Mouse (Mus musculus): ENCODE measurements around the gene F830045P16Rik. TPM values are rescaled to one million over a fixed set of nuclear protein-coding genes. Genes with fewer than 3 reads are reported as not detected.
"Not testable (repeated sequence)": the region's sequence is repeated elsewhere in the genome, so short reads cannot be mapped to it uniquely, and the experiment has no call there.

F830045P16Rik gene
- polyA plus RNA-seq, 1 experiment from 2014 or later = not detected

DNA sequence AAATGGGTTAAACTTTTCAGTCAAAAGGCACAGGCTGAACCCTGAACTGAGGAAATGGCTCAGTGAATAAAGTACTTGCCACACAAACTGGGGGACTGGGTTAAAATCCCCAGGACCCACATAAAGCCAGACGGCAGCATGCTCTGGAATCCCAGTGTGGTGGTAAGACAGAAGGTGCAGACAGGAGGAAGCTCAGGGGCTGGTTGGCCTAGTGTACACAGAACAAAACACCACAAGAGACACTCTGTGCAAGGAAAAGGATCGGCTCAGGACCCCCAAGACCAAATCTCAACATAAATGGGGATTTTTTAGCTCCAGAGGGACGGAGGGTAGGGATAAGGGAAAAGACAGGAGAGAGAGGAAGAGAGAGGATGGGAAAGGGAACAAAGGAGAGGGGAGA lies 17.9 kb downstream of the F830045P16Rik start:
- ATAC-seq = no peak
- 65% methylated on average over 3 of the region's 3 CpGs for WGBS
- Histone ChIP-seq H3K9me3 (no peaks in the 10 kb centered on the region), H3K4me1 (replicated peaks) (peaks cover 14% of the 10 kb centered on the region), H3K27me3 (0 out of 2 replicates have a peak, but pooled peaks cover 4% of the 10 kb centered on the region), H3K9ac (replicated peaks) (no peak overlapping the region), H3K27ac (no peak overlapping the region), H3K4me3 (replicated peaks) (no peak overlapping the region), H3K4me2 (replicated peaks) (no peak overlapping the region), H3K36me3 (no peaks in the 10 kb centered on the region)

DNA sequence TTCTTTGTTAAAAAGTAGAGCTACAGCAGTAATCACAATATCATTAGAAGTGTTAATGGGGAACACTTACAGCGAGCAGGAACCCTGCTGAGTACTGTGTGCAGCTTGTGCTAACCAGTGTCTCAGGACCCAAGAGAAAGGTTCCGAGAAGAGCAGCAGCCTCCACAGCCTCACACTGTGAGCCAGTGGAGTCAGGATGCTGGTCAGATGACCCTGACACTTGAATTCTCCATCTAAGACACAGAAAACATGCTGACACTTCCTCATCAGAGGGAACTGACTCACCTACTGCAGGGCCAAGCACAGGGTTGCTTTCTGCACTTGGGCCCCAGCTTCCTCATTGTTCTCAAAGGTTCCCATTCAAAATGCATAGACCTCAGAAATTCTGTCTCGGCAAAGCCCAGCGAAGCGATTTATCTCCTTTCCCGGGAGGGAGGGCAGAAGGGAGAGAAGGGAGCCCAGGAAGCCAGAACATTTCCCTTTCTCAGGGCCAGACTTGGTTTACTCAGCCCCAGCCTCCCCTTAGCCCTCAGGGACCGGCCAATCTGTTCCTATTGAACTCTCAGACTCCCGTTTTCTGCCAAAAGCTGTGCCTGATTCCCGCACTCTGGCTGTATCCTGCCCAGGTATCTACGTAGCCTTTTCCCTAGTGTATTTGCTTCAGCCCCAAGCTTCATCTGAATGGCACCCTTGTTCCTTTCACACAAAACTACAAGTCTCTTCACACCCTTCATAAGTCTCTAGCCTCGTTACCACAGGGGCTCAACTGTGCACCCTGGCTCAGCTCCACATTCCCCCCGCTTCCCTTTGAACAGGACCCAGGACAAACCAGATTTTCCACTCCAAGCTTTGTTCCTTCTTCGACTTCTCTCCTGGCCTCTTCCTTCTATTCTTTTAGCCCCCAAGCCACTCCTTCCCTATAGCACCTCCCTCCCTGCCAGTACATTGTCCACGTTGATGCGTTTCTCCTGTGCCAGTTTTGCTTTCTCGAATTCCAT lies 21.2 kb downstream of the F830045P16Rik start:
- no peak for ATAC-seq
- 0 out of 2 replicates have a peak overlapping the region, but pooled peaks have one; percentile 10 for H3K9ac ChIP-seq (replicated peaks)
- peaks cover 14% of the 10 kb centered on the region for H3K4me1 ChIP-seq (replicated peaks)
- 39% methylated on average over 16 of the region's 16 CpGs for WGBS
- H3K4me2 ChIP-seq (replicated peaks) = no peak overlapping the region
- H3K9me3 ChIP-seq = no peaks in the 10 kb centered on the region
- no peaks in the 10 kb centered on the region for H3K36me3 ChIP-seq
- no peak overlapping the region for H3K4me3 ChIP-seq (replicated peaks)
- H3K27me3 ChIP-seq = 0 out of 2 replicates have a peak, but pooled peaks cover 4% of the 10 kb centered on the region
- H3K27ac ChIP-seq = no peak overlapping the region

DNA sequence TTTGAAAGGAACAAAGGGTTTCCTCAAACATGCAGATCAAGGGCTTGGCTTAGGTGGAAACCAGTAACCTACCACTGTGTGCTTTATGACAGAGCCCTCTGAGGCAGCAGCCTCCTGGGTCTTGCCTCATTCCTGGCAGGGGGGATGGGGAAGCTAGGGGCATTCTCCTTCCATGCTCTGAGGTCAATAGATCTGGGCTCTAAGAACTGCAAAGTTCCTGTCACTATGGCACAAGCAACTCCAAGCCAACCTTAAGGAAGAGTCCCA lies 22.1 kb downstream of the F830045P16Rik start:
- peaks cover 14% of the 10 kb centered on the region for H3K4me1 ChIP-seq (replicated peaks)
- H3K36me3 ChIP-seq = no peaks in the 10 kb centered on the region
- H3K27me3 ChIP-seq = 0 out of 2 replicates have a peak, but pooled peaks cover 4% of the 10 kb centered on the region
- no peak overlapping the region for H3K4me3 ChIP-seq (replicated peaks)
- no peak overlapping the region for H3K4me2 ChIP-seq (replicated peaks)
- ATAC-seq = no peak
- H3K27ac ChIP-seq = no peak overlapping the region
- H3K9me3 ChIP-seq = no peaks in the 10 kb centered on the region
- no peak overlapping the region for H3K9ac ChIP-seq (replicated peaks)

DNA sequence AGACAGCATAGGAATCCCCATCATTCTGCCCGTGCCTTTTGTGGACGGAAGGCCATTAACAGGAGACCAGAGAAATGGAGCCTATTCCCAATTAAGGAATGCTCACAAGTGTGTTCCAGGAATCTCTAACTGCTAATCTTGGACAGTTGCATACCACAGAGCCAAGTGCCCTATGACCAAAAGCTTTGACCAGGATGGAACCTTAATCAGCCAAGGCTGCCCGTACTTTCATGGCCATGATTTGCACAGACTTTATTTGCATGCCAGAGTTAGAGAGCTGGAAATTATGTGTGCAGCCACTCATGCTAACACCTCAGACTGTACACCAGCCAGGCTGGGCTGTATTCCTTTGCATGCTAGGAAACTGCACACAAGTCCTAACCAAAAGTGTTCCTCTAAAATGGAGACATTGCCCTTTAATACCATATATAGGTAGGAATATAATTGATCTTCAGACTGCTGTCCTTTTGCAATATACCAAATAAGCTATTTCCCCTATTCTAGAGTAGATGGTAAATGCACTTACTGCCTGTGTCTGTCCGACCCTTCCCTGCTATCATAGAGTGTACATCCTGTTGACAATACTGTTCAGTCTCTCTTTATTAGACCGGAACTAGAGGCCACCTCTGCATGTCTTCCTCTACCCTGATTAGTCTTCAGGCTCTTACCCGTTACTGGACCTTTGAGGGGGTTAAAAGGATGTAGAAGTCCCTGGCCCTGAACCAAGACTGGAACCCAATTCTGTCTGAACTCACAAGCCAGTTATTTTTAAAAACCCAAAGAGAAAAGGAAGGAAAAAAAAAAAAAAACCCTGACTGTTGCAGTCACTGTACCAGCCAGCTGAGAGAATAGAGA lies 22.6 kb downstream of the F830045P16Rik start:
- H3K9me3 ChIP-seq = no peaks in the 10 kb centered on the region
- H3K36me3 ChIP-seq = no peaks in the 10 kb centered on the region
- H3K27ac ChIP-seq = no peak overlapping the region
- H3K4me3 ChIP-seq (replicated peaks) = no peak overlapping the region
- 0 out of 2 replicates have a peak, but pooled peaks cover 4% of the 10 kb centered on the region for H3K27me3 ChIP-seq
- no peak for ATAC-seq
- no peak overlapping the region for H3K9ac ChIP-seq (replicated peaks)
- H3K4me2 ChIP-seq (replicated peaks) = no peak overlapping the region
- H3K4me1 ChIP-seq (replicated peaks) = peaks cover 14% of the 10 kb centered on the region
- 80% methylated on average over 6 of the region's 6 CpGs for WGBS

DNA sequence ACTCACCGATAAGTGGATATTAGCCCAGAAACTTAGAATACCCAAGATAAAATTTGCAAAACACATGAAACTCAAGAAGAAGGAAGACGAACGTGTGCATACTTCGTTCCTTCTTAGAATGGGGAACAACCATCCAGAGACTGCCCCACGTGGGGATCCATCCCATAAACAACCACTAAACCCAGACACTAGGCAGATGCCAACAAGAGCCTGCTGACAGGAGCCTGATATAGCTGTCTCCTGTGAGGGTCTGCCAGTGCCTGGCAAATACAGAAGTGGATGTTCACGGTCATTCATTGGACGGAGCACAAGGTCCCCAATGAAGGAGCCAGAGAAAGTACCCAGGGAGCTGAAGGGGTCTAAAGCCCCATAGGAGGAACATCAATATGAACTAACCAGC lies 24.3 kb downstream of the F830045P16Rik start:
- H3K36me3 ChIP-seq; H3K9ac ChIP-seq (replicated peaks); H3K27ac ChIP-seq; H3K4me2 ChIP-seq (replicated peaks); ATAC-seq; H3K9me3 ChIP-seq; H3K4me3 ChIP-seq (replicated peaks); H3K27me3 ChIP-seq: not testable (repeated sequence)
- 92% methylated on average over 7 of the region's 7 CpGs for WGBS
- peaks cover 14% of the 10 kb centered on the region for H3K4me1 ChIP-seq (replicated peaks)

DNA sequence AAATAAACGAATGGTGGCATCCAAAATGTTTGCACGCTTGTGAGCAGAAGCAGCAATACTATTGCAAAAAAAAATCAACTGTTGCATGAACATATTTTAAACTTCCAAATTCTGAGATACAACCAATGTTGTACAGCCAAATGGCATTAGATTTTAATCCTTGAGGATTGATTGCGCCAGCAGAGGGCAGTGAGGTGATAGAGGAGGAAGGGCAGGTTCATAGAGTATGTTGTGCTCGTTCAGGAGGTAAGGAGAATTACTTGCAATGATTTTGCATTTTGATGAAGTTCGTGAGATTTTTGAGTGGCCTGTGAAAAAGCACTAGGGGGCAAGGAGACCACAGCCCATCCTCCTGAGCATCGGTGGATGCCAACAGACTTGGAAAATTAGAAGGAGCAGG lies 33.8 kb downstream of the F830045P16Rik start:
- Histone ChIP-seq H3K4me2 (replicated peaks) (no peak overlapping the region), H3K36me3 (no peaks in the 10 kb centered on the region), H3K4me3 (replicated peaks) (no peak overlapping the region), H3K27ac (no peak overlapping the region), H3K4me1 (replicated peaks) (no peaks in the 10 kb centered on the region), H3K9ac (replicated peaks) (no peak overlapping the region), H3K27me3 (no peaks in the 10 kb centered on the region), H3K9me3 (no peaks in the 10 kb centered on the region)
- ATAC-seq = 0 out of 2 replicates have a peak, but pooled peaks have one; percentile 20
- 24% methylated on average over 6 of the region's 6 CpGs for whole genome bisulfite sequencing

DNA sequence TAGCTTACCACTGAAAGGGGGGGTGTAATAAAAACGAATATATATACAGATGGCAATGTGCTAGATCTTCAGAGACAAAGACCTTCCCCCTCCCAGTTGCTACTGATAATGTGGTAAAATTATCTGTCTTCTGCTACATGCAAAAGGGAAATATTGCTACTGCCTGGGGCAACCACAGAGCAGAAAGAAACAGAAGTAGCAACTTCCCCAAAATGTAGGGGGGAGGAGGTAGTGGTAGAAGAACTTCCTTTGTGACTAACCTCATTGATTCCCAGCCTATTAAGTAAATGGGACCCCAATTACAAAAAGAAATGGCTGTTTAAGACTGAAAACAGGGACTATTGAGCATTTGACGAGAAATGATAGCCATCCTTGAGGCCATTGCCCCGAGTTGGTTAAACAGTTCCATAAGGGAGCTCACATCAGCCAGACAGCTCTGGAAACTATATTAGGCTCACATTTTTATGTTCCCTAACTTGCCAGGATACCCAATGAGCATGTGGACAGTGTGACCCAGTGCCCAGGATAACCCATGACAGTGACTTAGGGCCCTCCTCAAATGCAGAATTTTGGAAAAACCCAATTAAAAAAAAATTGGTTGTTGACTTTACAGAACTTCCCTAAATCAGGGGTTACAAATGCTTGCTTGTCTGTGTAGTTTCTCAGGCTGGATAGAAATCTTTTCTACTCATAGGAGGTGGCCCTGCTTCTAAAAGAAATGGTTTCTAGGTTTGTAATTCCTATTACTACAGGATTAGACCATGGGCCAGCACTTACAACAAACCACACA lies 46.7 kb downstream of the F830045P16Rik start:
- Histone ChIP-seq H3K9me3 (no peaks in the 10 kb centered on the region), H3K27ac (no peak overlapping the region), H3K27me3 (no peaks in the 10 kb centered on the region), H3K36me3 (no peaks in the 10 kb centered on the region), H3K4me3 (replicated peaks) (no peak overlapping the region), H3K4me1 (replicated peaks) (no peaks in the 10 kb centered on the region), H3K9ac (replicated peaks) (no peak overlapping the region), H3K4me2 (replicated peaks) (no peak overlapping the region)
- no peak for ATAC-seq
- WGBS = 84% methylated on average over 3 of the region's 3 CpGs

DNA sequence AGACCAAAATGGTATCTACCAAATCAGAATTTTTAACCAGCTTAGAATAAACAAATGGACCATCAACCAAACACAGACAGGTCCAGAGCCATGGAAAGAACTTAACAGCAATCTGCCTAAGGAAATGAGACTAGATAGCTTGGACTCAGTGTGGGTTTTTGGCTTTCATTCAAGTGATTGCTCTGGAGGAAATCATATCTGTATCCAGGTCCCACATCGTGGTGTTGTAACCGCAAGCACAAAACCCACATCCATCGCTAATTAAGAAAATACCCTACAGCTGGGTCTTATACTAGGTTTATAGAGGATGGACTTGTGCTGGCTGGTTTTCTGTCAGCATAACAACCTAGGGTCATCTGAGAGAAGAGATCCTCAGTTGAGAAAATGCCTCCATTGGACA lies 53.3 kb downstream of the F830045P16Rik start:
- 94% methylated on average over 3 of the region's 3 CpGs for WGBS
- Histone ChIP-seq H3K4me1 (replicated peaks) (no peaks in the 10 kb centered on the region), H3K9me3 (no peaks in the 10 kb centered on the region), H3K4me3 (replicated peaks) (no peak overlapping the region), H3K9ac (replicated peaks) (no peak overlapping the region), H3K4me2 (replicated peaks) (no peak overlapping the region), H3K27ac (no peak overlapping the region), H3K36me3 (no peaks in the 10 kb centered on the region), H3K27me3 (no peaks in the 10 kb centered on the region)
- ATAC-seq = no peak

DNA sequence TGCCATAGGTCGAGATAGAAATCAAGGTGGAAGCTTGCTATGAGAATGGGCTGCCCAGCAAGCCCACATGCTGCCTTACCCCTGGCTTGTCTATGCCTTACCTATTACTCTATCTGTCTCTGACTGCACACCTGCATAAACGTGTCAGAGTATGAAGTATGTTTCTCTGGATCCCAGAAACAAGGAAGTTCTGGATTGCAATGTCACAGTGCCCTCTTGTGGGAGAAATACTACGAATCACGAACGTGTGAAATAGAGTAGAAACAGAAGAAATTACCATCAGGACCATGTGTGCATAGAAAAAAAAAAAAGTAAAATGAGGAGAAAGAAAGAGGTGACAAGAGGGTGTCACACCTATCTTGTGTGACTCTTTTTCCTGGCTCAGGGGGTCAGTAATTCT lies 64.5 kb downstream of the F830045P16Rik start:
- Histone ChIP-seq H3K9ac (replicated peaks) (no peak overlapping the region), H3K4me1 (replicated peaks) (no peaks in the 10 kb centered on the region), H3K4me3 (replicated peaks) (no peak overlapping the region), H3K27ac (no peak overlapping the region), H3K36me3 (no peaks in the 10 kb centered on the region), H3K27me3 (no peaks in the 10 kb centered on the region), H3K4me2 (replicated peaks) (no peak overlapping the region), H3K9me3 (no peaks in the 10 kb centered on the region)
- no peak for ATAC-seq
- WGBS = 25% methylated on average over 5 of the region's 5 CpGs

DNA sequence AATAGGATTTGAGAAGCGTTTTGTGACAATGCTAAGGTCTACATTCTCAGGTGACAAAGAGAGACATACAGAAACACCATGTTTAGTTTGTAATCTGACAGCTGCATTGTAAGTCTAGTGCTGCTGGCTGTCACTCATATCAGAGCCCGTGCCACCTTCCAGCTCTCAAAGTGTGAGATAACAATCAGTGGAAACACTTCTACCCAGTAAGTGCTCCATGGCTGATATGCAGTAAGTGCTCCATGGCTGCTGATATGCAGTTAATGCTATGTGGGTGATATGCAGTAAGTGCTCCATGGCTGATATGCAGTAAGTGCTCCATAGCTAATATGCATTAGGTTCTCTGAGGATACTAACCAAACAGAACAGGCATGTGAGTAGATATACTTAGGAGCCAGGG lies 65.6 kb downstream of the F830045P16Rik start:
- Histone ChIP-seq H3K9me3 (no peaks in the 10 kb centered on the region), H3K36me3 (no peaks in the 10 kb centered on the region), H3K4me2 (replicated peaks) (no peak overlapping the region), H3K4me1 (replicated peaks) (no peaks in the 10 kb centered on the region), H3K9ac (replicated peaks) (no peak overlapping the region), H3K27me3 (no peaks in the 10 kb centered on the region), H3K4me3 (replicated peaks) (no peak overlapping the region), H3K27ac (no peak overlapping the region)
- 75% methylated on average over 2 of the region's 2 CpGs for WGBS
- no peak for ATAC-seq

DNA sequence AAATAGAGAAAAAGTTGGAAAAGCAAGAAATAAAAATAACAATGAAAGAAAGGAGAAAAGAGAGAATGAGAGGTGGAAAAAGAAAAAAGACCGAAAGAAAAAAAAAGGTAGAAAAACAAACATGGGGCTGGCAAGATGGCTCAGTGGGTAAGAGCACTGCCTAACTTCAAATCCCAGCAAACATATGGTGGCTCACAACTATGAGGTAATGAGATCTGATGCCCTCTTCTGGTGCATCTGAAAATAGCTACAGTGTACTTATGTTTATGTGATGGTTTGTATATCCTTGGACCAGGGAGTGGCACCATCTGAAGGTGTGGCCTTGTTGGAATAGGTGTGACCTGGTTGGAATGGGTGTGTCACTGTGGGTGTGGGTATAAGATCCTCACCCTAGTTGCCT lies 97.6 kb downstream of the F830045P16Rik start:
- not testable (repeated sequence) for H3K9me3 ChIP-seq; H3K4me1 ChIP-seq (replicated peaks); H3K27me3 ChIP-seq; H3K4me2 ChIP-seq (replicated peaks); H3K36me3 ChIP-seq; H3K27ac ChIP-seq; H3K4me3 ChIP-seq (replicated peaks); H3K9ac ChIP-seq (replicated peaks); ATAC-seq
- WGBS = 92% methylated on average over 1 of the region's 1 CpGs
